Mouse (Mus musculus) stomach, embryonic 16.5 days (tissue): ENCODE data around the gene Zfp644. TPM values are rescaled to one million over a fixed set of nuclear protein-coding genes. Genes with fewer than 3 reads are reported as not detected.

Experiments used
- ATAC-seq: fragments of 200-750 bp; cut with Nextera tagmentation; 2 replicates; pipeline ENCODE4 v1.8.0; 2017; ENCODE audit warnings: moderate number of reproducible peaks, moderate TSS enrichment; ENCODE audit not compliant: insufficient read depth, low FRiP score
- H3K27ac ChIP-seq: fragments of 300-500 bp; sonication (generic); 2 replicates; pipeline ENCODE4 v1.5.1; 2014; ENCODE audit warnings: low read length
- H3K27me3 ChIP-seq: fragments of 300-500 bp; sonication (generic); 2 replicates; pipeline ENCODE4 v1.6.1; 2014; ENCODE audit warnings: low read length, control low read depth, mixed read lengths; ENCODE audit not compliant: control insufficient read depth, insufficient read depth
- H3K36me3 ChIP-seq: fragments of 300-500 bp; sonication (generic); 2 replicates; pipeline ENCODE4 v1.6.1; 2014; ENCODE audit warnings: low read length; ENCODE audit not compliant: control insufficient read depth, insufficient read depth
- H3K4me1 ChIP-seq: fragments of 300-500 bp; sonication (generic); 2 replicates; pipeline ENCODE4 v1.6.1; 2014; ENCODE audit warnings: low read length, control low read depth, mixed read lengths; ENCODE audit not compliant: control insufficient read depth, insufficient read depth
- H3K4me2 ChIP-seq: fragments of 300-500 bp; sonication (generic); 2 replicates; pipeline ENCODE4 v1.6.1; 2014; ENCODE audit warnings: low read depth, low read length, mixed read lengths
- H3K4me3 ChIP-seq: fragments of 300-500 bp; sonication (generic); replicated peaks from 2 replicates; pipeline ENCODE4 v1.5.1; 2014; ENCODE audit warnings: mild to moderate bottlenecking, low read length
- H3K9ac ChIP-seq: fragments of 300-500 bp; sonication (generic); 2 replicates; pipeline ENCODE4 v1.6.1; 2014; ENCODE audit warnings: low read length
- H3K9me3 ChIP-seq: fragments of 300-500 bp; sonication (generic); replicated peaks from 2 replicates; pipeline ENCODE4 v1.6.1; 2016; ENCODE audit warnings: low read length, control low read depth; ENCODE audit not compliant: control insufficient read depth
- WGBS: fragments of 180-500 bp; shearing (Covaris S2); extraction: QIAGEN DNeasy Blood & Tissue Kit; methylation state at CpG from one replicate; pipeline ENCODE4 v1.1.7; 2014; 5-methylcytosine and 5-hydroxymethylcytosine counted together
- polyA plus RNA-seq: library from polyadenylated mRNA; unstranded; fragments of >200 nt; fragmentation: Nextera tagmentation; extraction: Ambion mirVana; gene quantifications from 2 replicates; pipeline ENCODE4 v1.2.1, GENCODE M21; 2015

Zfp644 gene
- polyA plus RNA-seq, 1 experiment from 2014 or later = 47.0 TPM

DNA sequence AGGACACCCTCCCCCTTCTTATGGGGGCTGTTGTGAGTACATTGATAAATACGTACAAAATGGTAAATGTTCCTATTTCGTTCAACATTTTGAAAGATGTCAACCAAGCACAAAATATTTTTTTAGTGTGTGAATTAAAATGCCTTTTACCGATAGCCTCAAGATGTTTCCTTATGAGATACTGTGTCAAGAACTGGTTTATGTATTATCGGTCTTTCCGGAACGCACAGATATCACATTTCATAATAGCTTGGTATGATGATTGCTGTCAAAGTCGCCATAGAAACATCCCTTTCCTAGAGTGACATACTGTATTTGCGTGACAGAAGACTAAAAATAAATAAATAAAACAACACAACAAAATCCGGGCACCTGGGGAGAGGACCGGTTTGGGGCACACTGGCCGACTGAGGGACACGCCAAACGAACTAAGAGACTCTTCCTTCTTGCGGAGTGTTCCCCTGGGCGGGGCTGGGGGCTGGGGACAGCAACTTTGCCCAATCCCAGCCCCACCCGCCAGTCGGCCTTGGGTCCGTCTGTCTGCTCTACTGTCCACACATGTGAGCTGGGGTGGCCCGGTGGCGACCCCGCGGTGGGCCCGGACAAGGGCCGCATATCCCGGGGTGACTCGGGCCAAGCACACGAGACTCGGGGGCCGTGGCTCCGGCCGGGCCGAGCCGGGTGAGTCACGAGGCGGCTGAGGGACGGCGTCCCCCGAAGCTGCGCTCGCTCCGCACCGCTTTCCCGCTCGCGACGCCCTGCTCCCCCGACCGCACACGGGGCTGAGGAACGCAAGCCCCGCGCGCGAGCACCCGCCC is 123.1 kb downstream of the Zfp644 start:
- ATAC-seq = peak; percentile 75
- Histone ChIP-seq H3K9me3 (no peaks in the 10 kb centered on the region), H3K36me3 (no peaks in the 10 kb centered on the region), H3K4me2 (peak overlapping the region; percentile 100), H3K4me1 (peaks cover 4% of the 10 kb centered on the region; the same call in 1 of the 2 replicates), H3K27ac (no peak overlapping the region), H3K4me3 (peak overlapping the region; percentile 65), H3K27me3 (peaks cover 17% of the 10 kb centered on the region; the same call in 1 of the 2 replicates), H3K9ac (peak overlapping the region; percentile 74)
- 4% methylated on average over 54 of the region's 55 CpGs for WGBS

Other genes with a start within 250 kb of the Zfp644 start
- gene Barhl2, start 239.1 kb downstream of the Zfp644 start, polyA plus RNA-seq = not detected in 2 replicates
- gene Gm17304, start 88.2 kb downstream of the Zfp644 start, polyA plus RNA-seq = not detected in 2 replicates
- gene Hfm1, start 229.0 kb upstream of the Zfp644 start, polyA plus RNA-seq = 0.67 and 0.87 TPM in 2 replicates